Mouse (Mus musculus): ENCODE measurements around the gene Gng5. TPM values are rescaled to one million over a fixed set of nuclear protein-coding genes. Genes with fewer than 3 reads are reported as not detected.

Gng5 gene
- total RNA-seq, 4 experiments from 2014 or later: 252 to 269 (median 261) TPM

- no peak for DNase-seq (ENCODE audit: low spot score)
These were observed 41.1 kb downstream of the Gng5 start for GRCm38 (mm10) chr3:146540521-146541273.

GRCm38 (mm10) chr3:146543632-146544031 is 44.0 kb downstream of the Gng5 start:
- no peak for DNase-seq (ENCODE audit: low spot score)

- no peak for DNase-seq (ENCODE audit: low spot score)
These were observed 55.2 kb downstream of the Gng5 start for GRCm38 (mm10) chr3:146554816-146555215.

Other genes with a start within 250 kb of the Gng5 start
- gene Ssx2ip, start 95.2 kb upstream of the Gng5 start, total RNA-seq (2022): 10 to 100 TPM; 13.1 to 17.5 (median 15.3) TPM
- gene Ctbs, start 50.0 kb upstream of the Gng5 start, total RNA-seq (2022): 1 to 10 TPM; 2.7 to 4.1 (median 3.4) TPM
- gene Spata1, start 54 bp upstream of the Gng5 start, total RNA-seq (2022): 1 to 10 TPM; 3.0 to 3.4 (median 3.2) TPM
- 10 to 100 TPM; 10.7 to 13.2 (median 12.2) TPM for gene Rpf1, start 21.6 kb downstream of the Gng5 start, total RNA-seq (2022)
- not detected for gene Uox, start 70.6 kb downstream of the Gng5 start, total RNA-seq (2022)
- gene Dnase2b, start 115.8 kb downstream of the Gng5 start, total RNA-seq (2022): not detected
- gene 4930503B20Rik, start 151.5 kb downstream of the Gng5 start, total RNA-seq (2022): under 1 TPM in 1 of 4 experiments, not detected in 3; 0.16 TPM
- gene Samd13, start 185.8 kb downstream of the Gng5 start, total RNA-seq (2022): 1 to 10 TPM; 2.4 to 3.9 (median 3.2) TPM